Mouse (Mus musculus): Measurements from ENCODE around the gene Mtch1.

GRCm38 (mm10) chr17:29323625-29324024 is 24.1 kb downstream of the Mtch1 start:
- TF ChIP-seq CTCF (IDR thresholded peaks at IDR 0.05; ENCODE audit: control insufficient read depth, insufficient read depth, insufficient read length) (no peak), MAX (IDR thresholded peaks at IDR 0.05) (no peak)
